Mouse (Mus musculus) brain, embryonic 14.5 days (tissue): ENCODE measurements around the gene Grk5. TPM values are rescaled to one million over a fixed set of nuclear protein-coding genes. Genes with fewer than 3 reads are reported as not detected.
"Not testable (repeated sequence)": the region's sequence is repeated elsewhere in the genome, so short reads cannot be mapped to it uniquely, and the experiment has no call there.

ENCODE experiments used
- DNase-seq: peaks from one replicate; pipeline ENCODE4 v3.0.0-alpha.2; 2011; ENCODE audit warnings: low read depth
- CTCF ChIP-seq: fragments of 200-500 bp; IDR thresholded peaks from 2 replicates; pipeline ENCODE4 v1.5.1; 2012; ENCODE audit warnings: inconsistent platforms, mild to moderate bottlenecking, moderate library complexity, borderline replicate concordance; ENCODE audit not compliant: insufficient read depth, insufficient read length; ENCODE audit errors: extremely low read depth
- POLR2A ChIP-seq: fragments of 200-500 bp; IDR thresholded peaks from 2 replicates; pipeline ENCODE4 v1.6.1; 2012; ENCODE audit warnings: mild to moderate bottlenecking, inconsistent platforms, borderline replicate concordance; ENCODE audit not compliant: poor library complexity, insufficient read depth, insufficient read length, severe bottlenecking; ENCODE audit errors: extremely low read depth
- polyA plus RNA-seq: library from polyadenylated mRNA; depleted of rRNA; stranded (reverse); fragments of >200 nt; gene quantifications from 2 replicates; pipeline ENCODE4 v1.2.3, GENCODE M21; 2012; rRNA removed

The Grk5 gene
- polyA plus RNA-seq = 4.2 and 6.8 TPM in 2 replicates

GRCm38 (mm10) chr19:60889714-60890315 is at the start of gene Grk5:
Gene Grk5 (plus strand): TSS chr19:60889749.
- peak; percentile 99 for DNase-seq
- peak; percentile 83 for TF ChIP-seq CTCF
- TF ChIP-seq POLR2A = peak; percentile 52; the same call in 1 of the 2 replicates

GRCm38 (mm10) chr19:60843324-60843723 is 46.2 kb upstream of the Grk5 start:
- DNase-seq = no peak
- TF ChIP-seq POLR2A (no peak), CTCF (no peak)

GRCm38 (mm10) chr19:60845731-60846130 is 43.8 kb upstream of the Grk5 start:
- TF ChIP-seq CTCF (no peak), POLR2A (no peak)
- no peak for DNase-seq

- peak; percentile 98 for DNase-seq
- TF ChIP-seq POLR2A (no peak; the same call in 1 of the 2 replicates), CTCF (no peak)
These were observed 28.5 kb upstream of the Grk5 start, which contains the start of gene Sfxn4 for GRCm38 (mm10) chr19:60860868-60861700. Gene Sfxn4 (minus strand): TSS chr19:60861479.

DNA sequence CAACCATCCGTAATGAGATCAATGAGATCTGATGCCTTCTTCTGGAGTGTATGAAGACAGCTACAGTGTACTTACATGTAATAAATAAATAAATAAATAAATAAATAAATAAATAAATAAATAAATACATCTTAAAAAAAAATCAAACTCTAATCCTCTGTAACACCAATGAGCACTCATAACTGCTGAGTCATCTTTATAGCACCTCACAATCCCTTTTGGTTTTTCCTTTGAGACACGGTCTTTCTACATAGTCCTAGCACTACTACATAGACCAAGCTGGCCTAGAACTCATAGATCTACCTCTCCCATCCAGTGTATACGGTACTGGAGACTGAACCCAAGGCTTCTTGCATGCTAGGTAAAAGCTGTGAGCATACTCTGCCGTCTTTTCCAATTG is 23.4 kb upstream of the Grk5 start:
- not testable (repeated sequence) for DNase-seq

DNA sequence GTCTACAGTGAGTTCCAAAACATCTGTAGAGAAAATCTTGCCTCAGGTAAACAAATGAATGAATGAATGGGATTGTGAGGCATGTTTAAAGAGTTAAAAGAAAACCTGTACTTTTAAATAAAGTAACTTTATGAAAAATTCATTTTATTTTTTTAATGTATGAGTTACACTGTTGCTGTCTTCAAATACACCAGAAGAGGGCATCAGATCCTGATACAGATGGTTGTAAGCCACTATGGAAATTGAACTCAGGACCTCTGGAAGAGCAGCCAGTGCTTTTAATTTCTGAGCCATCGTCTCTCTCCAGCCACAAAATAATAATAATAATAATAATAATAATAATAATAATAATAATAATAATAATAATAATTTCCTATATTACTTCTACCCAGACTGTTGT is 19.1 kb upstream of the Grk5 start:
- TF ChIP-seq CTCF (no peak), POLR2A (no peak)
- DNase-seq = no peak

- TF ChIP-seq CTCF (no peak), POLR2A (no peak)
- DNase-seq = no peak
These were observed 18.2 kb upstream of the Grk5 start for GRCm38 (mm10) chr19:60871366-60871765.

DNA sequence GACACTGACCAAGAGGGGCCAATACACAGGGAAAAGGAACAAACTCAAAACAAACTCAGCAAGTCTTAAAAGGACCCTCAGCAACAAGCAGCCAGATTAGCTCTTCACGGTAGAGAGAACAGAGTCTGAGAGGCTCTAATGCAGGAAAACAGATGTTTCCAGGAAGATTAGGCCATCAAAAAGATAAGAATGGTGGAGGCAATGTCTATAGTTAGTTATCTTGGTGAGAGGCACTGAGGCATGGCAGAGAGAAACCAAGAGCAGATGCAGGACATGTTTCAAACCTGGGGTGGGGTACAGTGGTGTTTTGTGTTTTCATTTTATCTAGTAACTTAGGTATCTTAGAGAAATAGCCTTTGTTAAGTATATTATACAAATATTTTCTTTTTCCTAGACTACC is 17.3 kb upstream of the Grk5 start:
- DNase-seq = no peak
- TF ChIP-seq CTCF = no peak
- TF ChIP-seq POLR2A = no peak

- DNase-seq = no peak
- TF ChIP-seq POLR2A (no peak), CTCF (no peak)
These were observed 16.0 kb upstream of the Grk5 start for GRCm38 (mm10) chr19:60873501-60873900.

DNA sequence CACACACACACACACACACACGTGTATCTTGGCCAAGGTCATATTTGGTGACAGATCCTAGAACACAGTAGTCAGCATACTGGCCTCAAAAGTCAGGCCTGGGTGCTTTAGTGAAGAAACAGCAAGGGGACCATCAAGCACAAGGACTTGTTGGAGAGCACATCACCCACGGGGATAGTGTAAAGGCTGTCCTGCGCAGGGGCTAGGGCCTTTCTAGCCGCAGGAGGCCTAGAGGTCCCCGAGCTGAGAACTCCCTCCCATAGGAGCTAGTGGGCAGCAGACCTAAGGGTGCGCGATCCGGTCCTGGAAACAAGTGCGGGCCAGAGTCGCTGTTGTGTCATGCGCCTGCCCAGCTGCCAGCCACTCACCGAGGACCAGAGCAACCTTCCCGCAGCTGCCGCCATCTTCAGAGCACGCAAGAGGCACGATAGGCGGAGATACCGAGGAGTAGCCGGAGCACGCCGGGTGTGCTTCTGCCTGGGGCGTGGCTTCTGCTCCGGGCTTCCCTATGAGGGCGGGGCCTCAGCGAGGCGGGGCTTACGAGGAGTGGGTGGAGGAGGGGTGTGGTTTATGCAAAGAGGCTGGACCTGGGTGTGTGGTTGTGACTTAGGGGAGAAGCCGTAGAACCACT is 15.4 kb upstream of the Grk5 start, which contains the start of gene Prdx3:
Gene Prdx3 (minus strand): TSS at position 493 of the 631 bp plus-strand sequence.
- TF ChIP-seq CTCF (no peak), POLR2A (peak; percentile 30; the same call in 1 of the 2 replicates)
- peak; percentile 97 for DNase-seq

DNA sequence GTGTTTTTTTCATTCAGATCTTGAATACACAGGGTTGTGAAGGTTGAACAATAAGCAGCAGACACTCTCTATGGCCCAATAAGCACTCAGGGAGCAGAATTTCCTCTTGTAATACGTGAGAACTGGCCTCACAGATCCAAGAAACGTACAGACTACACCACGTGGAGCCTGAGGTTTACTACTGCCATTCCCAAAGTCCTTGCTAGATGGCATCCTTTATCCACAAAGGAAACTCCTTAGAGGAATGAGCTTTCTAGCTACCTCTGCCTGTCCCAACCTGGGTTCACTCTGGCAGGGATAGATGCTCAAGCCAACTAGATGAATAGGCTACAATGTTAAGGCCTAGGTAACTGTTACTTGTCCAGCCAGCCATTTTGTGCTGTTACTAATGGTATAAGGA is 6.4 kb upstream of the Grk5 start:
- peak; percentile 48; the same call in 1 of the 2 replicates for TF ChIP-seq CTCF
- TF ChIP-seq POLR2A = no peak
- DNase-seq = peak; percentile 53

DNA sequence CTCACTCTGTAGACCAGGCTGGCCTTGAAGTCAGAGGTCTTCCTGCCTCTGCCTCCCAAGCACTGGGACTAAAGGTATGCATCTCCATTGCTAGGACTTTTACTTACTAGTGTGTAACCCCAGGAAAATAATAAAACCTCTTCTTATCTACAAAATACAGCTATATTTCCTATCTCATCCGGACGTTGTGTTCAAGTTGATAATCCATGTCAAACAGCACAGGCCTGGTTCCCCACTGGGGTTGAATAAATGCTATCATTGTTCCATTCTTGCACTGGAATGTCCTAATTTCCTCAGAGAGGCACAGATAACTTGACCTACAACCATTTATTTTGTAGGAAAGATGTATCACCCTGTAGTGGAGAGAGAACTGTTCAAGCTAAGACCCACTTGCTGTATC is 1.9 kb upstream of the Grk5 start:
- DNase-seq = no peak
- TF ChIP-seq POLR2A (no peak), CTCF (no peak)

DNA sequence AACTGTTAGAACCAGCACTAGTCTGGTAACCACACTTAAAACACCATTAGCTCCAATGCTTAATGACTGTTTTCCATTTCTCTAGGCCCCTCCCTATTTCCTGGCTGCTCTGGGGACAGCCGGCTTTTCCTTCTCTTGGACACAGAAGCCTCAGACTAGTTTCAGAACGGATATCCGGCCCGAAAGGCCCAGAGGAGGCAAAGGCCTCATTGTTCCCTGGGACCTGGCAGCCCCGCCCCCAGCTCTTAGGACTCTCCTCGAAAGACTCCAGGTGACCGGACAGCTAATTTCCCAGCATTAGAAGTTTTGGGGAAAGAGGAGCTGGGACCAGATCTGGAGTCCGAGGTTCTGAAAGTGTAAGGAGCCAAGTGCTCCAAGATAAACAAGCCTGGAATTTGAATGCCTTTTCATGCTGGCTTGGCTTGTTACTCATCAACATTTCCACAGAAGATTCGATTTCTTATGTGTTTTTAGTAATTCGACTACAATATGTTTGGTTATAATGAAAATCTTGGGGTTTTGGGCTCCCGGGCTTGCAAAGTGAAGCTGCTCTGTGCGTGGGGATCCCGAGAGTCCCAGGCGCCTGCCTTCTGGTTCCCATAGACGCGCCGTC is 342 bp upstream of the Grk5 start:
- DNase-seq = peak; percentile 50
- TF ChIP-seq CTCF (no peak), POLR2A (no peak)
